Mouse (Mus musculus): Measurements from ENCODE around the gene Fbp2. TPM values are rescaled to one million over a fixed set of nuclear protein-coding genes. Genes with fewer than 3 reads are reported as not detected.
"Not testable (repeated sequence)": the region's sequence is repeated elsewhere in the genome, so short reads cannot be mapped to it uniquely, and the experiment has no call there.

Gene Fbp2
- total RNA-seq, 2 experiments from 2014 or later: 30.0 to 48.3 TPM

DNA sequence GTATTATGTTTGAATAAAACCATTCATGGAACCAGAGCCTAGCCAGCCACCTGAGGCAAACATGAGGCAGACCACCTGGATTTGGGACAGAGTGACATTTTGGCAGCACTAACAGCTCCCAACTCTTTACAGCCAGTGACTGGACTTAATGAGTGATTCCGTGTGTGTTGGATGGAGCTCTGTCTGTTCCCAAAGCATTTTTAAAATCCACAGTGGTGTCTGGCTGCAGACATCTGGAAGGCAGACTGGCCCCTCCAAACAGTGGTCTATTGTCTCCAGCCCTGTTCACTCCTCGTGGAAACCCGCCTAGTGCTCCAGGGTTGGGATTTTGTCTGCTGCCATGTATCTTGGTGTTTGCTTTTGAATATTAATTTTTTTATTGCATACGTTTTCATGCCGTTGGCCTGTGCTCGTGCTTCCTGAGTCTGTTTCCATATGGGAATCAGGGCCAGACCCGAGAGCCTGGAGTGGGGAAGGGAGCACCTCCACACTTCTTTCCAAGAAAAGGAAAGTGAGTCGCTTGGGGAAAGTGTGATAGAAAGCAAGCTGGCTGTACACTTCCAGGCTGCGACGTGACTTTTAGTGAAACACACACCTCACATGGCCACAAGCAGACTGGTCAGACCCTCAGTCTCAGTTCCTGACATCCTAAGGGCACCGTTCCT lies 7.6 kb upstream of the Fbp2 start:
- no peak for DNase-seq

DNA sequence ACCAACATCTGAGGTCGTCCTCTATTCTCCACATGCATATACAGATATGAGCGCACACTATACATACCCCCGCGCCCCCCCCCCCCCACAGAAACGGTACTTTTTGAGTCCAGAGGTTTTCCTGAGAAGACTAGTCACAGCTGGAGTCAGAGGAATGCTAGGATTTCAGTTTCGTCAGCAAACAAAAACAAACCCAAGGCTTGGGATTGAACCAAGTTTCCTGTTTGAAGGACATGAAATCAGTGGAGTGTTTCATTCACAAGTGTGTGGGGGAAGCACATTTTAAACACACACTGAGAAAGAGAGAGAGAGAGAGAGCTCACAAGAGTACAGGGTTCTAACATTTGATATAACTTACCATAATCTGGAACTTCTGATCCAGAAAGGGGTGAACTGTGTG lies 5.5 kb upstream of the Fbp2 start:
- no peak for DNase-seq

DNA sequence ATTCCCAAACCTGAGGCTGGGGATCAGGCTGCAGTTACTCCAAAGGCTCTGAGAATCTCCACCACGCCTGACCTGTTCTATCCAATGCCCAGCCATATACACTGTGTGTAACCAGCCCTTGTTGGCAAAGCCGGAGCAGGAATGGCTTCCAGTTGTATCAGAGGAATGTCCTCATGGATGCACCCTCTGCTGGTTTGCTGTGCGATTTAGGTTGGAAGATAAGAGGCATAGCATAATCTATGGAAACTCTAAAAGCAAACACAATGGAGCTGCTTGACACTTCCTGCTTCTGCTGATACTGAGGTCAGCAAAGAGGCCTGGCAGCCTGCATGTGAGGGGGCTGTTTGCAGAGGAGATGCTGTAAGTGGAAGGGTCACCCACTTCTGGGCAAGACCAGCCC lies 4.7 kb upstream of the Fbp2 start:
- DNase-seq: no peak

DNA sequence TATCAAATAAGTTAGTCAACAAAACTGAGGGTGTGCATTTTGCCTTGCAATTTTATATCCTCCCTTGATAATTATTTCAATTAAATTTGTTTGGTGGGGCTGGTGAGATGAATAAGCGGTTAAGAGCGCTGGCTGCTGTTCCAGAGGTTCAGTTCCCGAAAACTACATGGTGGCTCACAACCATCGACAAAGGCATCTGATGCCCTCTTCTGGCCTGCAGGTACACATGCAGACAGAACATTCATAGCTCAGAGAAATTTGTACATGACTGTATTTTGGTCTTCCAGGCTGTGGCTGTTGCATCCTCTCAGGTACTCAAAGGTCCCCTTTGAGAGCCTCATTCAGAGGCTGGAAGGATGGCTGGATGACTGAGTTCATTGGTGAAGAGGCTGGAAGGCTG lies 1.8 kb upstream of the Fbp2 start:
- no peak for DNase-seq

DNA sequence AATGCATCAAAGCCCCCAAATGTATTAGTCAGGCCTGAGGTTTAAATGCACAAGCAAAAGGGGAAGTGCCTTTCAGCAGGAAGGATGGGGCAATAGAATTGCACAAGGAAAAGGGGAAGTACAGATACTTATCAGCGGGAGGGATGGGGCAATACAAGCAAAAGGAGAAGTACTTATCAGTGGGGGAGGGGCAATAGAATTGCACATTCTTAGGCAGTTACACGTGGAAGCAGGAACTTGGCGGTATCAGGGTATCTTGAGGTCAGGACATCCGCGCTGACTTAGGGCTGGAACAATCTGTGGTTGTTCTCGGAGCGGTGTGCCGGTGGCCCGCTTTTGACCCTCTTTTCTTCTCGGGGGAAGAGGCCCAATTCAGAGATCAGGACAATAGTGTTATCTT lies 1.0 kb upstream of the Fbp2 start:
- DNase-seq: not testable (repeated sequence)

DNA sequence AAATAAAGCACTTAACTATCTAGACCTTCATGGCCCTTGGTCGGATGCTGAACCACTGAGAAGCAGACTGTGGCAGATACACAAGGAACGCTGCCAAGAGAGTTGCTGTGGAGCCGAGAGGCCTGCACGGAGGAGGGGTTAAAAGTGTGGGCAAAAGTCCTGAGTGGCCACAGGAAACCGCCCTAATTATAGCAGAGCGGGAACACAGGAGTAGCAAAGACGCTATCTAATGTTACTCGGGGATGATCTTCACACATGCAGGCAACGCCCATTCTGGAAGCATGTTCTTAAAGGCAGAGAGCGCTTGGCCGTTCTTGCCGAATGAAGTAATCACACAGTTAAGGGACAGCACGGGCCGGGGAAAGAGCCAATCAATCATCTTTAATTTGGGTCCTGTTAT lies 1.4 kb downstream of the Fbp2 start:
- DNase-seq: peak; percentile 67

DNA sequence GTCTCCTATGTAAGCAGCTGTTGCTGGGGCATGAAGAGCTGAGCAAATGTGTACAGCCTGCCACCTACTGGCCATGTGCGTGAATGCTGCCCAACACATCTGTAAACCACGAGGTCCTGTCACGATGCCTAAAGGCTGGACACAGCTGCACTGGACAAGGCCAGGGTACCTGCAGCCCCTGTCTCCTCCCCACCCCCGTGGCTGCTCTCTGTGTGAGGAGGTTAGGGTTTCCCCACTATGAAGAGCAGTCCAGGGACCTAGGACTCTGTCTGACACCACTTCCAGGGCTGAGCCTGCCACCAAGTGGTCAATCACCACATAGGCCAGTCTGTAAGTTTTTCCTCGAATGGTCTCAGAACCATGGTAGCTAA lies 1.9 kb downstream of the Fbp2 start:
- DNase-seq: peak; percentile 64

DNA sequence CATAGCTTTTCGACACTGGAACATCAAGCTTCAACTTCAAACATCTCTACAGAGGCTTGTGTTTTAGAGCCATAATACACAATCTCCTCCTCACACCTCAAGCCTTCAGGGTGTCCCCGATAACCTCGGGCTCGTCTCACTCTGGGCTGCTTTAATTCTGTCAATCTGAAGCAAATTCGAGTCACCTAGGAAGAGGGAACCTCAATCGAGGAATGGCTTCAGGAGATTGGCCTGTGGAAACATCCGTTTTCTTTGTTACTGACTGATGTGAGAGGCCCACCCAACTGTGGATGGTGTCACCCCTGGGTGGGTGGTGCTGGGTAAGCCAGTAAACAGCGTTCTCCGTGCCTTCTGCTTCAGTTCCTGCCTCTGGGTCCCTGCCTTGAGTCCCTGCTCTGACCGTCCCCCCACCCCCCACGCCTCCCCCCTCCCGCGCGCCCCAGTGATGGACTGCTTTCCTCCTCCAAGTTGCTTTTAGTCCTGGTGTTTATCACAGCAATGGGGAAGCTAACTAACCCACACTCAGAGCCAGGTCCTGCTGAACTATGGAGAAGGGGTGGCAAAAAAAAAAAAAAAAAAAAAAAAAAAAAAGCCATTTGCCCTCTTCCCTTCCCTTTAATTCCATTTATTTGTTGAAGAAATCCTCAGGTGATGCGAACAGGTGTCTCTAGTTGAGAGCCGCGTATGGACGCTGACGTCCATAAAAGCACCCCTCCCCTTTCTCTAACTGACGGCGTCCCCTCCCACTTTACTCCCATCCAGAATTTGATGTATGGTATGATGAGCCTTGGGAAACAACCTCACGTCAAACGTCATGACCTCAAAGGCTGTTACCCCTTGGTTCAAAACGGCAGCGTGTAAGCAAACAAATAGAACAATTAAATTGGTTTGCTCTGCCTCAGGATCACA lies 2.6 kb downstream of the Fbp2 start:
- DNase-seq: no peak

DNA sequence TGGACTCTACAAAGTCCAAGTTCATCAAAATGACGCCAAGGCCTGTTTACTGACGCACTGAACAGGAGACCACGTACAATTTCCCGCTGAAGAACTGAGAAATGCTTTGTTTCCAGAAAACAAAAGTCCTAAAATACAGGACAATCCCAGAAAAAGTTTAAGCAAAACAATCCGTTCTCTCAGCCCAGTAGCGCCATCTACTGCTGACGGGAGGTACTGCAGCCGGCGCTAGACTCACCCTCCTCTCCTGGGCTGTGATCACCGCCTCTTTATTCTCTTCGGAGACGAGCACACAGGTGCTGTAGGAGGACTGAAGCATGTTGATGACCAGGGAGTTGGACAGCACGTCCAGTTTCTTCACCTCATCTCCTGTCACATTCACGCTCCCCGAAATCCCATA lies 3.6 kb downstream of the Fbp2 start:
- DNase-seq: no peak

DNA sequence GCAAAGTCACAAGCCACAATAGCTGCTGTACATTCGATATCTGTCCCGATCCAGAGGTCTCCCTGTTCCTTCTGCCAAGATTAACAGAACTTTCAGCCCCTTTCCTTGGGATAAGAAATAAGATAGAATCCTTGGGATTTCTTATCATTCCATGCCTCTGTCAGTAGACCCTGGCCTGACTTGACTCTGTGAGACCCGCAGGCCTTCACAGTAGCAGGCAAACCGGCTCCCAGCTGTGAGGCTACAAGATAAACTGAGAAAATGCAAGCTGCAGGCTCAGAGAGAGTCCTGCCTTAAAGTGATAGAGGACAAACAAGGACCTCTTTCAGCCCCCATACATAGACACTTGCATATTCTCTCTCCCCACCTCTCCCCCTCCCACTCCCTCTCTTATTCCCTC lies 24.9 kb downstream of the Fbp2 start:
- DNase-seq: no peak

DNA sequence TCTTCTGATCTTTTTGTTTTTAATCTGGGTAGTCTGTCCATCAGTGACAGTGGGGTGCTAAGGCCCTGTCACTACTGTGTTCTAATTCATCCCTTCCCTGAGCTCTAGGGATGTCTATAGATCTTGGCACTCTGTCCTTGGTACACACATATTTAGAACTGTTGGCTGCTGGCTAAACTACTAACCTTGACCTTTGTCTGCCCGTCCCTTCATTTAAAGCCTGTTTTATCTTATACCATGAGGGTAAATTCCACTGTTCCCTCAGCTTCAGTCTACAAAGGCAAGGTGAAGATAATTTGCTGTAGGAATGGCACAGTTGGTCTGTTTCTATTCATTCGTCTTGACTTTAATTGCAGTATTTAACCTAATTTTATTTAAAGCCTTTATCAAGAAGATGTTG lies 26.0 kb downstream of the Fbp2 start:
- no peak for DNase-seq

DNA sequence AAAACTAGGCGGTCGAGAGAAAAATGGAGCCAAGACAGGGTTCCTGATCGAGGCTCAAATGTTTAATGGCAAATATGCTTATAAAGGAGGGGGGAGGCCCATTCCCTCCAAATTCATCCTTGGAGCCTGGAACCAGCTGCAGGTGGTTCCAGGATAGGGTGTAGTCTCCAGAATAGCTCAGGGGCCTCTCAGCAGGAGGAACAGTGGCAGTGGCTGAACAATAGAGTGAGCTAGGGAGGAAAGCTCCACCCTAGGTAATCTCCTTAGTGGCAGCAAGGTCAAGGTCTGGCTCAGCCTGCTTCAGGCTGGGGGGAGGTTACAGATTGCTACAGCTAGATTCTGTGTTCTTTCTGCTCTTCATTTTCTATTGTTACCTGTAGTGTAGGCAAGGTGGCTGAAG lies 42.5 kb downstream of the Fbp2 start:
- not testable (repeated sequence) for DNase-seq

DNA sequence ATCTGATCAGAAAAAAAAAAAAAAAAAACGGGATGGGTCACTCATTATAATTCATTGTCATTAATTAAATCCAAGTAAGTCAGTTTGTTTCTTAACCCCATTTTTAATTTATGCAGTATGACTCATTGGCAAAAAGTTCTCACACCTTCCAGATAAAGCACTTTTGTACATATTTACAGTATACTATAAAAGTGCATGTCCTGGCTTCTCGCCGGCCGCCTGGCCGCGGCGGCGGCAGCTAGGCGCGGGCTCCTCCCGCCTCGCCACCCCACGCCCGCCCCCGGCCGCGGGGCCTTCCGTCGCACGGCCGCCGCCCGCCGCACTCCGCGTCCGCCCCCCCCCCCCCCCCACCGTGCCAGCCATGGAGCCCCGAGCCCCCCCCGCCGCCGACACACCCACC lies 45.5 kb downstream of the Fbp2 start:
- DNase-seq: no peak

DNA sequence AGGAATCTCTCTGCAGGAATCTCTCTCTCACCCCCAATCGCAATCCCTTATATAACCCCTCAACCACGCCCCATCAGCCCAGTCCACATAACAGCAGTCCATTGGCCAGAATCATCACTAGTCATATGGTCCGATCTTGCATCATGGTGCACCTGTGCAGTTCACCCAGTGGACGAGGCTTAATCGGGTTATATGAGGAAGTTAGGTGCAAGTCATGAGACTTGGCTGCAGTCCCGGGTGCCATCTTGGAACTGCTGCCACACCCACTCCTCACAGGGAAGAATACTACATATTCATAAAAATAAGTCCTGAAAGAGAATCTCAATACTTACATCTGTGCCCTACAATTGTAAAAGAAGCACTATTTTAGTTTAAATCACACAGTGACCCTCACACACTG lies 50.2 kb downstream of the Fbp2 start:
- DNase-seq: not testable (repeated sequence)

Other genes starting within 250 kb of the Fbp2 start
- under 1 TPM; 0.64 to 0.67 TPM for gene 6720489N17Rik, start 234.2 kb downstream of the Fbp2 start, total RNA-seq (2021)
- gene Platr25, start 97.7 kb downstream of the Fbp2 start, total RNA-seq (2021): 1 to 10 TPM; 2.1 TPM
- 1 to 10 TPM in 1 of 2 experiments, under 1 TPM in 1; 0.64 to 1.2 TPM for gene Gm5141, start 72.6 kb downstream of the Fbp2 start, total RNA-seq (2021)
- not detected for gene Fbp1, start 29.9 kb upstream of the Fbp2 start, total RNA-seq (2021)
- 10 to 100 TPM; 61.5 to 67.5 TPM for gene 2010111I01Rik, start 106.5 kb upstream of the Fbp2 start, total RNA-seq (2021)

Data from gastrocnemius, postnatal 25 days (tissue).